Mouse (Mus musculus): ENCODE results near the gene Fcer2a.
A peak's percentile ranks its signal among the peaks of the same experiment; 100 is the strongest.

The Fcer2a gene

GRCm38 (mm10) chr8:3694121-3694520 lies at the start of gene Fcer2a:
Gene Fcer2a (minus strand): TSS chr8:3694175.
- no peak for DNase-seq (ENCODE audit: low spot score in 2 of 2)

- DNase-seq (ENCODE audit: low spot score in 2 of 2): no peak
These were observed 43.0 kb upstream of the Fcer2a start for GRCm38 (mm10) chr8:3736947-3737346.

DNA sequence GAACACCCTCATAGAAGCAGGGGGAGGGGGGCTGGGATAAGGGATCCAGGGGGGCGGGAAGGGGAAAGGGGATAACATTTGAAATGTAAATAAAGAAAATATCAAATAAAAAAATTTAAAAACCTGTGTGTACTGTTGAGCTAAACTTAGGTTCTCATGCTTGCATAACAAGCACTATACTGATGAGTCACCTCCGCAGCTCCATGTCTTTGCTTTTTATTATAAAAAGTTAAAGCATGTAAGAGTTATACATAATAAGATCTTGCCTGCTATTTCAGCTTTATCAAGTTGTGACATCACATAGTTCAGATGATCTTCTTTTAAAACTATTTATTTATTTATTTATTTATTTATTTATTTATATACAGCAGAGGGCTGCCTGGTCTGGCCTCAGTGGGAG lies 41.6 kb upstream of the Fcer2a start:
- no peak for DNase-seq (ENCODE audit: low spot score in 2 of 2)

GRCm38 (mm10) chr8:3734084-3734483 lies 40.1 kb upstream of the Fcer2a start:
- DNase-seq (ENCODE audit: low spot score in 2 of 2): no peak

GRCm38 (mm10) chr8:3721041-3721440 lies 27.1 kb upstream of the Fcer2a start:
- DNase-seq (ENCODE audit: low spot score in 2 of 2): no peak

DNA sequence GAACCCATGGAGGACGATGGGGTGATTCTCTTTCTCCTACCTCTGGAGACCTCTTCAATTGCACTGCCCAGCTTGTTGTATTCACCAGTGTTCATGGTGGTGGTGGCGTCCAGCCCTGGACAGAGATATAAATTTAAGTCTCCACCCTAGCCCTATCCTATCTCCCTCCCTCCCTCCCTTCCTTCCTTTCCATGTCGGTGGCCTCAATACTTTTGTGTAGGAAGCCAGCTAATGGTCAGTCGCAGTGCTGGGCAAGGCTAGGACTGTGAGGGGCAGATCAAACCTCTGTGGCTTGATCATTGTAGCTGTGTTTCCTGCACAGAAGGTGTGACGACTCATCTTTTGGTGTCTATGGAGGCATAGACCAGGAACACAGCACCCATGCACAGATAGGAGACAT lies 26.6 kb upstream of the Fcer2a start, which contains the start of gene Clec4g:
Gene Clec4g, minus strand, starts transcription at position 101 of the 400 bp plus-strand sequence.
- DNase-seq (ENCODE audit: low spot score in 2 of 2): no peak

- peak; percentile 27 to 44 for DNase-seq (ENCODE audit: low spot score in 2 of 2)
These were observed 24.6 kb upstream of the Fcer2a start for GRCm38 (mm10) chr8:3718559-3718958.

- no peak for DNase-seq (ENCODE audit: low spot score in 2 of 2)
These were observed 23.5 kb upstream of the Fcer2a start for GRCm38 (mm10) chr8:3717321-3717954.

DNA sequence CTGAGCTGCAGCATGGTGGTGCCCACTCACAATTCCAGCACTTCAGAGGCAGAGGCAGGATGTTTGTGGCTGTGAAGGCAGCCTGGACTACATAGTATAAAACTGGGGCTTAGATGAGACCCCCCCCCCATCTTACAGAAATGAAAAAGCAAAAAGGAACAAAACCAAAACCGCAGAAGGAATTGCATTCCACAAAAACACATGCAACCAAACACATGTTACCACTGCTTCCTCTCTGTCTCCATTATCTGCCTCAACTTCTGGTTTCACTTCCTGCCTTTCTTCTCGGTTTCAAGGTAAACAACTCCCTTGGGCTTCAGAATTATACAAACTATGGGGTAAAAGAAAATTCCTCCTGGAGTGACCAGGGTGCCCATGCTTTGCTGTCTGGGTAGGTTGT lies 17.7 kb upstream of the Fcer2a start:
- DNase-seq (ENCODE audit: low spot score in 2 of 2): no peak

GRCm38 (mm10) chr8:3710312-3710711 lies 16.3 kb upstream of the Fcer2a start:
- DNase-seq (ENCODE audit: low spot score in 2 of 2): no peak

- DNase-seq (ENCODE audit: low spot score in 2 of 2): no peak
These were observed 13.6 kb upstream of the Fcer2a start for GRCm38 (mm10) chr8:3707611-3708010.

DNA sequence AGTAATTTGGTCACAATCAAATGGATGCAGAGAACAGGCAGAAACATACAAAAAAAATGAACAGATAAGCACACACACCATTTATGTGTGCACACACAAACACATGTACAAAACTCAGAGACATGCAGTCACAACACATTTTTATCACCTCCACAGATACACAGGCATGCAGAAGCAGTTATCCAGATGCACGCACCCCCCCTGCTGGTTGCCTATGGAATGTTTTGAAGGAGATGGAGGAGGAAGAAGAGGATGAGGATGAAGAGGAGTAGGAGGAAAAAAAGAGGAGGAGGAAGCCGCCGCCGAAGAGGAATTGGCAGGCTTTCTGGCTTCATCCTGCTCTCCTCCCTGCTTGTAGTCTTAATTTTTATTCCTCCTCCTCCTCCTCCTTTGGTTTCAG lies 11.7 kb upstream of the Fcer2a start:
- no peak for DNase-seq (ENCODE audit: low spot score in 2 of 2)

DNA sequence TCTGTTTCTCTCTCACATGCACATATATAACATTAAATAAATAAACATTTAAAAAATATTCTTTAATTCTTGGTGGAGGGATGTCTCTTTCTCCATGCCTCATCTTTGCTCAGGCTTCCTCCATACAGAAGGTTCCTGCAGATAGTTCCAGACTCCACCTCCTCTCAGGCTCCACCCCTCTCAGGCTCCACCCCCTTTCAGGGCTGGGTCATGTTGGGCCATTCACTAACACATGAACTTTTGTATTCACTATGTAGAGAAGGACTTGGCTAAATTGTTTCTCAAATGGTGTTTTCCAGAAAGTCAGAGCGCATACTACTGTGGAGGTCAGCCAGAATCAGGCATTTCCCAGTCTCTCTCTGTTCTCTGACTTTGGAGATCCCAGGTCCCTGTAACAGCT lies 7.5 kb upstream of the Fcer2a start:
- DNase-seq (ENCODE audit: low spot score in 2 of 2): no peak

DNA sequence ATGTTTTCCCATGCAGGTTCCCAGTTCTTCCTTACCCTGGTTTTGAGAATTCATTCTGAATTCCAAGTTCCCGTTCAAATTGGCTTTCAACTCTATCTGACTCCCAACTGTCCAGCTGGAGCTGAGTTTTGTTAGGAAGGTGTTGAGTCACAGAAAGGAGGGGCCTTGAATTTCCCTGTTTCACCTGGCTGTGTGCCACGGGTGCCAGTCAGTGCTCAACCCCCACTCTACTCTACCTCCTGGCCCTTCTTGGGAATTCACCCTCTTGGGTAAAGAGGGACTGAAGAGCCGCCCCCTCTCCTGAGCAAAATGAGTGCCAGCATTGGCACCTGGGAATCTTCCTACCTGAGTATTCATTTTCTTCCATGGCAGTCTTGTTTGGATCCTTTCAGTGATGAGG lies 3.2 kb downstream of the Fcer2a start:
- no peak for DNase-seq (ENCODE audit: low spot score in 2 of 2)

GRCm38 (mm10) chr8:3687537-3687936 lies 6.4 kb downstream of the Fcer2a start:
- no peak for DNase-seq (ENCODE audit: low spot score in 2 of 2)

DNA sequence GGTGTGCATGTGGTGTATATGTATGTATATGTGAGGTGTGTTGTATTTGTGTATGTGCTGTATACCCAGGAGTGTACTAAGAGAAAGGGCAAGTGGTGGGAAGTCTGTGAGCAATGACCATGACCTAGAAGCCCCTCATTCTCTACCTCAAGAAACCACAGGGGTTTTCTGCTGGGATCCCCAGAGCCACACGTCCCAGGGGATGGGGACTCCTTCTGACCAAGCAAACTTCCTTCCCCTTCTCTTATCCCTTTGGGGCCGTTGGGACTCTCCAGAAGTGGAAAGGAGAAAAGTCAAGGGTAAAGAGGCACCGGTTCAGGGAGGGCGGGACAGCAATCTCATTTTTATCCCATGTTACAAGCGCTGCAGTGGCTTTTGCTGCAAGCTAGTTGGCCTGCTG lies 8.6 kb downstream of the Fcer2a start:
- DNase-seq (ENCODE audit: low spot score in 2 of 2): no peak

DNA sequence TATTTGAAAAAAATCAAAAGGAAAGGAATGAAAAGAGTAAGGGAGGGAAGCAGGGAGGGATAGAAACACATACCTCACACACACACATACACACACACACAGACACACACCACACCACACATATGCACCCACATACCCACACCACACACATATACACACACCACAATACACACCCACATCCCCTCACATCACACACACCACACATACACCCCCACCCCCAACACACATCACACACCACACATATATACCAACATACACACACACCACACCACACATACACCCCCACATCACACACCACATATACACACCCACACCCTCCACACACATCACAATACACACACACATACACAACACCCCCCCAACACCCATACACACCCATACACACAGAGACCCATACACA lies 9.4 kb downstream of the Fcer2a start:
- DNase-seq (ENCODE audit: low spot score in 2 of 2): no peak

DNA sequence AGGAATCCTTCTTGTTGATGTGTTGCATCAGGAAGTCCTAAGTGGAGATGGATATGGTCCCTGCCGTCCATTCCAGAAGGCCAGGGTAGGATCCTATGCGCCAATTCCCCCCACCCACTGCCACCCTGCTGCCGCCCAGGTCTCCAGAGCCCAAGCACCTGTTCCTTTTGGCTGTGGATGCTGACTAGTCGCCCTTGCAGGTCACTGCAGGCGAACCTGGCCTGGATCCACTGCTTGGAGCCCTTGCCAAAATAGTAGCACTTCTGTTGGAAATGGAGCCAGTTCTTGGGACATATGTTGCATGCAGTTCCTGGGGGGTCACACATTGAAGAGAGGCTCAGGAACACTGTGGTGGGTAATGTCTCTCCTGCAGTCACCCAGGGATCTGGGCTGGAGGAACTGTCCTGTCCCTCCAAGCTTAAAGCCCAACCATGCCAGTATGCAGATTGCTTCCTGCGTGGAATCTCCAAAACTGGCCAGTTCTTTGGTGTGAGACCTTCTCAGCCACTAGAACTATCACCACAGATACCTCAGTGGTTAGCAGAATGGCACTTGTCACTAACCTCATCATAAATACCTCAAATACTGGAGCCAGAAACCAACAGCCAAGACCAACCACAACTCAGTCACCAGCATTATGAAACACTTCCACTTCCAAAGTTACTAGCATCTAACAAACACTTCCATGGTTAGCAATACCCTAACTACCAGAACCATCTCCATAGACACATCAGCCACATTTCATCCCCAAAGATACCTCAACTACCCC lies 10.4 kb downstream of the Fcer2a start:
- DNase-seq (ENCODE audit: low spot score in 2 of 2): no peak

DNA sequence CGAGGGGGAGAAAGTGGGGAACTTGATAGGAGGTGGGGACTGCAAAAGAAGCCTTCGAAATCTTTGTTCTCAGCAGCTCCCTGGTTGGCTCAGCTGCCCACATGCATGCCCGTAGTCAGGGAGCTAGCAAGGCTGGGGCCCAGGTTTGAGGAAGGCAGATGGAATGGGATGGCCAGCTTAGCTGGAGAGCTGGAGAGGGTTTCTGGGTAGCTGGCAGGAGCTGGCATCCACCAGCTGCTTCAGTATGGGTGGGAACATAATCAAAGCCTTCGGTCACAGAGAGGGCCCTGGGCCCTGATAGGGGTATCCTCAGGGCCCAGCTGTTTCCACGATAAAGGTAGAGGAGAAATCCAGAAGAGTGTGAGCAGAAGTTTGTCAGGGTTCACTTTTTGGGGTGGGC lies 11.5 kb downstream of the Fcer2a start:
- no peak for DNase-seq (ENCODE audit: low spot score in 2 of 2)

GRCm38 (mm10) chr8:3679656-3680055 lies 14.3 kb downstream of the Fcer2a start:
- no peak for DNase-seq (ENCODE audit: low spot score in 2 of 2)

DNA sequence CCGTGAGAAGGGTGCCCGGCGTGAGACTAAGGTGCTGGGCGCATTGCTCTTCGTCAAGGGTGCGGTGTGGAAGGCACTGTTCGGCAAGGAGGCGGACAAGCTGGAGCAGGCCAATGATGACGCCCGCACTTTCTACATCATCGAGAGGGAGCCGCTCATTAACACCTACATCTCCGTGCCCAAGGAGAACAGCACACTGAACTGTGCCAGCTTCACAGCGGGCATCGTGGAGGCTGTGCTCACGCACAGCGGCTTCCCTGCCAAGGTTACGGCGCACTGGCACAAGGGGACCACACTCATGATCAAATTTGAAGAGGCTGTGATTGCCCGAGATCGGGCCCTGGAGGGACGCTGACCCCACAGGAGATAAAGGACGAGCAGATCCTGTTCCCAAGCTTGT lies 14.7 kb downstream of the Fcer2a start:
- DNase-seq (ENCODE audit: low spot score in 2 of 2): no peak

GRCm38 (mm10) chr8:3678831-3679230 lies 15.1 kb downstream of the Fcer2a start:
- DNase-seq (ENCODE audit: low spot score in 2 of 2): no peak

GRCm38 (mm10) chr8:3676993-3677579 lies 16.9 kb downstream of the Fcer2a start:
- no peak for DNase-seq (ENCODE audit: low spot score in 2 of 2)

Measured in frontal cortex, postnatal 10 days (tissue).